Mouse (Mus musculus) forebrain, embryonic 13.5 days (tissue): ENCODE results near the gene Gm11733. TPM values are rescaled to one million over a fixed set of nuclear protein-coding genes. Genes with fewer than 3 reads are reported as not detected.

Experiments used
- ATAC-seq: fragments of 200-750 bp; cut with Nextera tagmentation; 2 replicates; pipeline ENCODE4 v1.8.0; 2017
- H3K27ac ChIP-seq: fragments of 300-500 bp; sonication (generic); 2 replicates; pipeline ENCODE4 v1.5.1; 2015; ENCODE audit warnings: inconsistent platforms, mild to moderate bottlenecking, moderate library complexity
- H3K27me3 ChIP-seq: fragments of 300-500 bp; sonication (generic); 2 replicates; pipeline ENCODE4 v1.6.1; 2015; ENCODE audit warnings: mild to moderate bottlenecking, inconsistent platforms
- H3K36me3 ChIP-seq: fragments of 300-500 bp; sonication (generic); 2 replicates; pipeline ENCODE4 v1.6.1; 2015; ENCODE audit warnings: mild to moderate bottlenecking, inconsistent platforms; ENCODE audit not compliant: poor library complexity, severe bottlenecking
- H3K4me1 ChIP-seq: fragments of 300-500 bp; sonication (generic); 2 replicates; pipeline ENCODE4 v1.6.1; 2015; ENCODE audit warnings: inconsistent platforms
- H3K4me2 ChIP-seq: fragments of 300-500 bp; sonication (generic); 2 replicates; pipeline ENCODE4 v1.6.1; 2015; ENCODE audit warnings: inconsistent platforms, mild to moderate bottlenecking, moderate library complexity
- H3K4me3 ChIP-seq: fragments of 300-500 bp; sonication (generic); 2 replicates; pipeline ENCODE4 v1.5.1; 2015; ENCODE audit warnings: mild to moderate bottlenecking, inconsistent platforms
- H3K9ac ChIP-seq: fragments of 300-500 bp; sonication (generic); 2 replicates; pipeline ENCODE4 v1.6.1; 2015; ENCODE audit warnings: mild to moderate bottlenecking, inconsistent platforms
- H3K9me3 ChIP-seq: fragments of 300-500 bp; sonication (generic); replicated peaks from 2 replicates; pipeline ENCODE4 v1.6.1; 2016; ENCODE audit warnings: inconsistent platforms
- WGBS: fragments of 180-500 bp; shearing (Covaris S2); methylation state at CpG from one replicate; pipeline ENCODE4 v1.1.7; 2015; 5-methylcytosine and 5-hydroxymethylcytosine counted together
- polyA plus RNA-seq: library from polyadenylated mRNA; unstranded; fragments of >200 nt; fragmentation: Nextera tagmentation; extraction: Ambion mirVana; gene quantifications from 2 replicates; pipeline ENCODE4 v1.2.1, GENCODE M21; 2015

Gm11733 gene
- polyA plus RNA-seq, 1 experiment from 2014 or later, result not detected

GRCm38 (mm10) chr11:117466911-117467310 lies 17.3 kb upstream of the Gm11733 start:
- WGBS, result 48% methylated on average over 7 of the region's 7 CpGs
- no peak for ATAC-seq
- Histone ChIP-seq H3K36me3 (no peaks in the 10 kb centered on the region), H3K27ac (no peak overlapping the region), H3K9ac (no peak overlapping the region), H3K27me3 (peaks cover 4% of the 10 kb centered on the region; the same call in 1 of the 2 replicates), H3K4me1 (peaks cover 81% of the 10 kb centered on the region), H3K4me3 (no peak overlapping the region), H3K4me2 (no peak overlapping the region), H3K9me3 (no peaks in the 10 kb centered on the region)

DNA sequence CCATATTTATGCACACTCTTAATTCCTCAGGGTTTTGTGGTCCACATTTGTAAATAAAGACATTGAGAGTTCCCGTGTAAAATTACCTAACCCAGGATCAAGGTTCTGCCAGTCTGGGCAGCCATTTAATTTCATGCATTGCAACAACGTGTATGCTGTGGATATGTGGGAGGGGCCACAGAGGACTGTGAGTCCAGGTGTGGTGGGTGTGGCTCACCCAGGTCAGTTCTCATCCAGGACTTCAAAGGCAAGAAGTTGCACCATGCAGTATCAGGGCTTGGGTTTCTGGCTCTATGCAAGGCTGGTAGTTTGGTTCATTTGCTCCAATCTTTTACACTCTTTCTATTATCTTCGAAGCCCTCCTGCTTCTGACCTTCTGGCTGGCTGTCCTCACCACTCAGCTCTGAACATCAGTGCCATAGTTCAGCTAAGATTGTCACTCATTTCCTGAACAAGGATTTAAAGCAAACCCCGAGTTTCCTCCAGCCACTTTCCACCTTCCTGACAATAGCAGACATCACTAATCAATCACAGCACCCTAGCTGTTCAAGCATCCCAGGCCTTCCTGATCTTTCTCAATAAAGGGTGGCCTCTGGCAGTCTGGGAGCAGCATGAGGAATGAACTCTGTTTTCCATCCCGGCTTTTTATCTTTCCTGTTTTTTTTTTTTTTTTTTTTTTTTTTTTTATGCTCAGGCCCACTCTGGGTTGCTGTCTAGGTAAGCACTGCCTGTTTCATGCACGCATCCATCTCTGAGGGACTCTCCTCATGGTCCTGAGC lies 15.4 kb upstream of the Gm11733 start:
- Histone ChIP-seq H3K9me3 (no peaks in the 10 kb centered on the region), H3K36me3 (no peaks in the 10 kb centered on the region), H3K4me3 (no peak overlapping the region), H3K27me3 (peaks cover 3% of the 10 kb centered on the region; the same call in 1 of the 2 replicates), H3K9ac (no peak overlapping the region), H3K27ac (peak overlapping the region; percentile 83), H3K4me2 (no peak overlapping the region), H3K4me1 (peaks cover 72% of the 10 kb centered on the region)
- ATAC-seq, result no peak; the same call in 1 of the 2 replicates
- 64% methylated on average over 6 of the region's 6 CpGs for WGBS

DNA sequence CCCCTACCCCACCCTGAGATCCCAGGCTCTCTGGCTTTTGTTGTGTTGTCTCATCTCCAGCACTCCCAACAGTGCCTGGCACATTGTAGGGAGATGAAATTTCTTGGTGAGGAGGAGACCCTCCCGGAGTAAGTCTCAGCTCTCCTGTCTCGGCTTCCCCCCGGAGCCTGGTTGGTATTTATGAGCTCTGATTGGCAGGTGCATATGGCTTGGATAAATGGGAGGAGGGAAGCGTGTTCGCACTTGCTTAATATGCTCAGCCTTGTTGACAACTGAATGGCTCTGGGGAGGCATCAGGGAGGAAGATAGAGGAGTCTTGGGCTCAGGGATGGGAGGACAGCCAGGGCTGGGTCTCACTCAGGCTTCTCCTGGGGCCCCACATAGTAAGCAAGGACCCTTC lies 14.4 kb upstream of the Gm11733 start:
- H3K9ac ChIP-seq, result no peak overlapping the region
- H3K4me1 ChIP-seq, result peaks cover 67% of the 10 kb centered on the region
- H3K4me3 ChIP-seq, result no peak overlapping the region
- H3K36me3 ChIP-seq, result no peaks in the 10 kb centered on the region
- peaks cover 7% of the 10 kb centered on the region; the same call in 1 of the 2 replicates for H3K27me3 ChIP-seq
- WGBS, result 43% methylated on average over 5 of the region's 5 CpGs
- H3K9me3 ChIP-seq, result no peaks in the 10 kb centered on the region
- peak overlapping the region; percentile 83 for H3K27ac ChIP-seq
- ATAC-seq, result peak; percentile 55; the same call in 1 of the 2 replicates
- H3K4me2 ChIP-seq, result 0 out of 2 replicates have a peak overlapping the region, but pooled peaks have one; percentile 10

DNA sequence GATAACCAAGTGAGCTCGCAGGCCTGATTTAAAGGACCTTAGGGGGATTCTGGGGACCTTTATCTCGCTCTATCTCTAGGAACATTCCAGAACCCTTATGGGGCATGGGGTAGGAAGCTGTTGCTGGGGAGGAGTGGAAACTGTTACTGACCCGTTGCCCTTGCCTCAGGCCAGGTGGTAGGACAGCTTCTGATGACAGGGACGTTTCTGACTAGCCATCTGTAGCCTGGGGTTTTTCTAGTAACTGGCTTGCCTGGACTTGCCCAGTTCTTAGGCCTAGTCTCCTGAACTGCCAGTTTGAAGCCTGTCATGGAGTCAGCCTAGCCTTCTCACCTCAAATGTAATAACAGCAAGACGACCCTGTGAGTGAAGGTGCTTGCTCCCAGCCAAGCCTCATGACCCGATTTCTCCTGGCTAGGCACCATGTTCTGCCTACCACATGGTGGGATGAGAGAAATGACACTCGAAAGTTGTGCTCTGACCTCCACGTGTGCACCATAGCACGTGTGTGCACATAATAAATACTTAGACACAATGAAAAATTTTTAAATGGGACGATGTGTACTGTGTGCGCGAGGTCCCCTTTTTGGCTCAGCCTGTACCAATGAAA lies 13.5 kb upstream of the Gm11733 start:
- no peak for ATAC-seq
- peaks cover 7% of the 10 kb centered on the region for H3K27me3 ChIP-seq
- no peak overlapping the region for H3K4me2 ChIP-seq
- 0 out of 2 replicates have a peak overlapping the region, but pooled peaks have one; percentile 83 for H3K27ac ChIP-seq
- H3K9ac ChIP-seq, result no peak overlapping the region
- H3K4me3 ChIP-seq, result no peak overlapping the region
- no peaks in the 10 kb centered on the region for H3K9me3 ChIP-seq
- WGBS, result 90% methylated on average over 12 of the region's 12 CpGs
- peaks cover 61% of the 10 kb centered on the region for H3K4me1 ChIP-seq
- no peaks in the 10 kb centered on the region for H3K36me3 ChIP-seq

GRCm38 (mm10) chr11:117471625-117472283 lies 12.4 kb upstream of the Gm11733 start:
- peak overlapping the region; percentile 19; the same call in 1 of the 2 replicates for H3K4me2 ChIP-seq
- H3K4me1 ChIP-seq, result peaks cover 58% of the 10 kb centered on the region
- WGBS, result 36% methylated on average over 14 of the region's 14 CpGs
- H3K4me3 ChIP-seq, result no peak overlapping the region
- ATAC-seq, result no peak
- H3K27me3 ChIP-seq, result peaks cover 12% of the 10 kb centered on the region
- no peaks in the 10 kb centered on the region for H3K9me3 ChIP-seq
- H3K27ac ChIP-seq, result peak overlapping the region; percentile 52
- H3K36me3 ChIP-seq, result no peaks in the 10 kb centered on the region
- H3K9ac ChIP-seq, result no peak overlapping the region

- no peak overlapping the region for H3K4me2 ChIP-seq
- WGBS, result 75% methylated on average over 8 of the region's 8 CpGs
- H3K27ac ChIP-seq, result no peak overlapping the region
- peaks cover 18% of the 10 kb centered on the region for H3K27me3 ChIP-seq
- H3K9me3 ChIP-seq, result peaks cover 7% of the 10 kb centered on the region; the same call in 1 of the 2 replicates
- H3K9ac ChIP-seq, result no peak overlapping the region
- no peak for ATAC-seq
- peaks cover 57% of the 10 kb centered on the region for H3K4me1 ChIP-seq
- H3K4me3 ChIP-seq, result no peak overlapping the region
- no peaks in the 10 kb centered on the region for H3K36me3 ChIP-seq
Measured at GRCm38 (mm10) chr11:117472885-117473284, 11.3 kb upstream of the Gm11733 start.

GRCm38 (mm10) chr11:117475204-117475603 lies 9.0 kb upstream of the Gm11733 start:
- H3K9me3 ChIP-seq, result peaks cover 7% of the 10 kb centered on the region; the same call in 1 of the 2 replicates
- no peaks in the 10 kb centered on the region for H3K36me3 ChIP-seq
- H3K27ac ChIP-seq, result no peak overlapping the region
- WGBS, result 100% methylated on average over 2 of the region's 2 CpGs
- no peak overlapping the region for H3K4me2 ChIP-seq
- no peak overlapping the region for H3K4me3 ChIP-seq
- ATAC-seq, result no peak
- H3K9ac ChIP-seq, result no peak overlapping the region
- peaks cover 58% of the 10 kb centered on the region for H3K4me1 ChIP-seq
- peaks cover 18% of the 10 kb centered on the region for H3K27me3 ChIP-seq

DNA sequence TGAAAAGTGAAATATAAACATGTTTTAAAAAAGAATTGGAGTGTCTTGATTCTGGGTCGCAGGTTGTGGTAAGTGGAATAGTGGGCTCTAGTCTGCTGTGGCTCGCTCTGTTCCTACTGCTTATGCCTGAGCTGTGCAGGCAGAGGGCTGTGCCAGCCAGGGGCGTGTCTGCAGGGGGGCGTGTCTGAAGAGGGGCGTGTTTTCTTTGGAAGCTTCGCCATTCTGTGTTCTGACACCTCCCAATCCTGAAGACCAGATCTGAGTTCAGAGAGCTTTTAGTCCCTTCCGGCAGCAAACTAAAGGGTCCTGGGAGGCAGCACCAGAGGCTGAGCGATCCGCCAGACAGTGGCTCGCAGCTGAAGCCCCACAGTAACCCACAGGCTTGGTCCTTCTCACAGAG lies 8.5 kb upstream of the Gm11733 start:
- no peak overlapping the region for H3K4me2 ChIP-seq
- 40% methylated on average over 10 of the region's 10 CpGs for WGBS
- H3K4me1 ChIP-seq, result peaks cover 58% of the 10 kb centered on the region

GRCm38 (mm10) chr11:117476554-117477107 lies 7.5 kb upstream of the Gm11733 start:
- Histone ChIP-seq H3K27ac (peak overlapping the region; percentile 54; the same call in 1 of the 2 replicates), H3K4me2 (no peak overlapping the region), H3K36me3 (no peaks in the 10 kb centered on the region), H3K27me3 (peaks cover 32% of the 10 kb centered on the region), H3K9me3 (peaks cover 7% of the 10 kb centered on the region; the same call in 1 of the 2 replicates), H3K4me3 (no peak overlapping the region), H3K4me1 (peaks cover 62% of the 10 kb centered on the region), H3K9ac (no peak overlapping the region)
- ATAC-seq, result no peak
- 64% methylated on average over 5 of the region's 5 CpGs for WGBS

More for the DNA sequence above, 8.5 kb upstream of the Gm11733 start:
- H3K9me3 ChIP-seq, result peaks cover 7% of the 10 kb centered on the region; the same call in 1 of the 2 replicates
- no peak overlapping the region for H3K4me3 ChIP-seq
- no peaks in the 10 kb centered on the region for H3K36me3 ChIP-seq
- no peak overlapping the region for H3K27ac ChIP-seq
- ATAC-seq, result no peak
- H3K9ac ChIP-seq, result no peak overlapping the region
- H3K27me3 ChIP-seq, result peaks cover 23% of the 10 kb centered on the region

- ATAC-seq, result no peak
- Histone ChIP-seq H3K4me3 (no peak overlapping the region), H3K4me2 (peak overlapping the region; percentile 41), H3K4me1 (peaks cover 71% of the 10 kb centered on the region), H3K9me3 (peaks cover 7% of the 10 kb centered on the region; the same call in 1 of the 2 replicates), H3K36me3 (no peaks in the 10 kb centered on the region), H3K27me3 (peaks cover 38% of the 10 kb centered on the region), H3K27ac (peak overlapping the region; percentile 97), H3K9ac (no peak overlapping the region; the same call in 1 of the 2 replicates)
- 37% methylated on average over 10 of the region's 10 CpGs for WGBS
Measured at GRCm38 (mm10) chr11:117478271-117479006, 5.7 kb upstream of the Gm11733 start.
